Mouse (Mus musculus): Measurements from ENCODE around the gene Snrnp35.

GRCm38 (mm10) chr5:124483655-124484396 is 892 bp downstream of the Snrnp35 start:
- TF ChIP-seq EP300 (IDR thresholded peaks at IDR 0.05; ENCODE audit: low read depth) = no peak
- TF ChIP-seq CTCF (IDR thresholded peaks at IDR 0.05; ENCODE audit: low read depth) = peak; percentile 27

All from liver, postnatal 0 days (tissue).